Mouse (Mus musculus): ENCODE data around the gene Snx17. TPM values are rescaled to one million over a fixed set of nuclear protein-coding genes. Genes with fewer than 3 reads are reported as not detected.
"Not testable (repeated sequence)": the region's sequence is repeated elsewhere in the genome, so short reads cannot be mapped to it uniquely, and the experiment has no call there.

Snx17 gene
- total and polyA plus RNA-seq, 3 experiments: 37.0 to 56.5 (median 42.8) TPM

GRCm38 (mm10) chr5:31204421-31204820 lies 11.4 kb downstream of the Snx17 start:
- no peak overlapping the region for H3K4me3 ChIP-seq (ENCODE audit: low read depth, low read length)
- H3K36me3 ChIP-seq (replicated peaks): peaks cover 88% of the 10 kb centered on the region
- H3K4me1 ChIP-seq (ENCODE audit: insufficient read depth, low read depth, low read length): peaks cover 52% of the 10 kb centered on the region
- no peaks in the 10 kb centered on the region for H3K27me3 ChIP-seq (ENCODE audit: insufficient read depth, low read length)
- DNase-seq (ENCODE audit: low spot score): no peak
- TF ChIP-seq TAL1 (conservative IDR thresholded peaks at IDR 0.05; ENCODE audit: low read depth, low read length) (no peak), CTCF (IDR thresholded peaks at IDR 0.05; ENCODE audit: low read depth, low read length) (no peak)
- no peak for ATAC-seq (ENCODE audit: extremely low read depth, insufficient number of reproducible peaks, low FRiP score, poor library complexity, severe bottlenecking)
- H3K9me3 ChIP-seq (replicated peaks): no peaks in the 10 kb centered on the region

- not testable (repeated sequence) for H3K9me3 ChIP-seq (replicated peaks); DNase-seq (ENCODE audit: low spot score); H3K4me3 ChIP-seq (ENCODE audit: low read depth, low read length); H3K27me3 ChIP-seq (ENCODE audit: insufficient read depth, low read length); ATAC-seq (ENCODE audit: extremely low read depth, insufficient number of reproducible peaks, low FRiP score, poor library complexity, severe bottlenecking)
- Histone ChIP-seq H3K4me1 (ENCODE audit: insufficient read depth, low read depth, low read length) (peaks cover 46% of the 10 kb centered on the region), H3K36me3 (replicated peaks) (peaks cover 40% of the 10 kb centered on the region)
Measured at GRCm38 (mm10) chr5:31216554-31216953, 23.5 kb downstream of the Snx17 start.

- TF ChIP-seq GATA2 (IDR thresholded peaks at IDR 0.05; ENCODE audit: borderline replicate concordance, low read depth, low read length) (no peak), POLR2AphosphoS5 (IDR thresholded peaks at IDR 0.05; ENCODE audit: insufficient replicate concordance, low read depth, low read length) (no peak), CTCF (IDR thresholded peaks at IDR 0.05; ENCODE audit: low read depth, low read length) (no peak), GATA1 (IDR thresholded peaks at IDR 0.05; ENCODE audit: borderline replicate concordance, low read length) (no peak), TAL1 (conservative IDR thresholded peaks at IDR 0.05; ENCODE audit: low read depth, low read length) (no peak; the same call in 1 of the 2 replicates)
- peaks cover 36% of the 10 kb centered on the region for H3K4me1 ChIP-seq (ENCODE audit: insufficient read depth, low read depth, low read length)
- no peak overlapping the region; the same call in 1 of the 2 replicates for H3K4me3 ChIP-seq (ENCODE audit: low read depth, low read length)
- no peaks in the 10 kb centered on the region for H3K9me3 ChIP-seq (replicated peaks)
- DNase-seq (ENCODE audit: low spot score) (no peak), ATAC-seq (ENCODE audit: extremely low read depth, insufficient number of reproducible peaks, low FRiP score, poor library complexity, severe bottlenecking) (no peak)
- H3K36me3 ChIP-seq (replicated peaks): peaks cover 28% of the 10 kb centered on the region
- no peaks in the 10 kb centered on the region for H3K27me3 ChIP-seq (ENCODE audit: insufficient read depth, low read length)
Measured at GRCm38 (mm10) chr5:31218294-31218693, 25.3 kb downstream of the Snx17 start.

- Histone ChIP-seq H3K36me3 (replicated peaks) (peaks cover 24% of the 10 kb centered on the region), H3K27me3 (ENCODE audit: insufficient read depth, low read length) (no peaks in the 10 kb centered on the region), H3K4me3 (ENCODE audit: low read depth, low read length) (peak overlapping the region; percentile 99), H3K4me1 (ENCODE audit: insufficient read depth, low read depth, low read length) (peaks cover 35% of the 10 kb centered on the region), H3K9me3 (replicated peaks) (no peaks in the 10 kb centered on the region)
- DNase-seq (ENCODE audit: low spot score) (no peak), ATAC-seq (ENCODE audit: extremely low read depth, insufficient number of reproducible peaks, low FRiP score, poor library complexity, severe bottlenecking) (no peak)
- no peak for TF ChIP-seq GATA1 (IDR thresholded peaks at IDR 0.05; ENCODE audit: borderline replicate concordance, low read length)
Measured at GRCm38 (mm10) chr5:31219070-31219469, 26.0 kb downstream of the Snx17 start.

GRCm38 (mm10) chr5:31219474-31219873 lies 26.4 kb downstream of the Snx17 start:
- H3K4me3 ChIP-seq (ENCODE audit: low read depth, low read length): peak overlapping the region; percentile 99
- ATAC-seq (ENCODE audit: extremely low read depth, insufficient number of reproducible peaks, low FRiP score, poor library complexity, severe bottlenecking): no peak
- H3K27me3 ChIP-seq (ENCODE audit: insufficient read depth, low read length): no peaks in the 10 kb centered on the region
- H3K9me3 ChIP-seq (replicated peaks): no peaks in the 10 kb centered on the region
- H3K36me3 ChIP-seq (replicated peaks): peaks cover 22% of the 10 kb centered on the region
- TF ChIP-seq GATA2 (IDR thresholded peaks at IDR 0.05; ENCODE audit: borderline replicate concordance, low read depth, low read length) (no peak), CTCF (IDR thresholded peaks at IDR 0.05; ENCODE audit: low read depth, low read length) (no peak), GATA1 (IDR thresholded peaks at IDR 0.05; ENCODE audit: borderline replicate concordance, low read length) (no peak), POLR2AphosphoS5 (IDR thresholded peaks at IDR 0.05; ENCODE audit: insufficient replicate concordance, low read depth, low read length) (no peak), TAL1 (conservative IDR thresholded peaks at IDR 0.05; ENCODE audit: low read depth, low read length) (no peak)
- no peak for DNase-seq (ENCODE audit: low spot score)
- peaks cover 34% of the 10 kb centered on the region for H3K4me1 ChIP-seq (ENCODE audit: insufficient read depth, low read depth, low read length)

- Histone ChIP-seq H3K27me3 (ENCODE audit: insufficient read depth, low read length) (no peaks in the 10 kb centered on the region), H3K4me1 (ENCODE audit: insufficient read depth, low read depth, low read length) (peaks cover 30% of the 10 kb centered on the region), H3K36me3 (replicated peaks) (peaks cover 17% of the 10 kb centered on the region), H3K9me3 (replicated peaks) (no peaks in the 10 kb centered on the region), H3K4me3 (ENCODE audit: low read depth, low read length) (peak overlapping the region; percentile 99)
- DNase-seq (ENCODE audit: low spot score) (peak; percentile 35), ATAC-seq (ENCODE audit: extremely low read depth, insufficient number of reproducible peaks, low FRiP score, poor library complexity, severe bottlenecking) (no peak)
- TF ChIP-seq TAL1 (conservative IDR thresholded peaks at IDR 0.05; ENCODE audit: low read depth, low read length): no peak
- TF ChIP-seq POLR2AphosphoS5 (IDR thresholded peaks at IDR 0.05; ENCODE audit: insufficient replicate concordance, low read depth, low read length): no peak
- no peak for TF ChIP-seq GATA1 (IDR thresholded peaks at IDR 0.05; ENCODE audit: borderline replicate concordance, low read length)
Measured at GRCm38 (mm10) chr5:31219911-31220447, 27.0 kb downstream of the Snx17 start.

- H3K36me3 ChIP-seq (replicated peaks): peaks cover 12% of the 10 kb centered on the region
- DNase-seq (ENCODE audit: low spot score) (peak; percentile 90), ATAC-seq (ENCODE audit: extremely low read depth, insufficient number of reproducible peaks, low FRiP score, poor library complexity, severe bottlenecking) (peak; percentile 71)
- H3K9me3 ChIP-seq (replicated peaks): no peaks in the 10 kb centered on the region
- H3K4me1 ChIP-seq (ENCODE audit: insufficient read depth, low read depth, low read length): peaks cover 25% of the 10 kb centered on the region
- H3K4me3 ChIP-seq (ENCODE audit: low read depth, low read length): peak within 1 kb of the TSS; percentile 99
- no peak for TF ChIP-seq TAL1 (conservative IDR thresholded peaks at IDR 0.05; ENCODE audit: low read depth, low read length)
- no peak for TF ChIP-seq GATA2 (IDR thresholded peaks at IDR 0.05; ENCODE audit: borderline replicate concordance, low read depth, low read length)
- TF ChIP-seq POLR2AphosphoS5 (IDR thresholded peaks at IDR 0.05; ENCODE audit: insufficient replicate concordance, low read depth, low read length): 0 out of 2 replicates have a peak, but pooled peaks have one; percentile 69
- TF ChIP-seq GATA1 (IDR thresholded peaks at IDR 0.05; ENCODE audit: borderline replicate concordance, low read length): no peak
- TF ChIP-seq CTCF (IDR thresholded peaks at IDR 0.05; ENCODE audit: low read depth, low read length): no peak
- H3K27me3 ChIP-seq (ENCODE audit: insufficient read depth, low read length): no peaks in the 10 kb centered on the region
Measured at GRCm38 (mm10) chr5:31220448-31221303, 27.6 kb downstream of the Snx17 start, which contains the start of gene Ppm1g. Gene Ppm1g (minus strand): TSS chr5:31220687.
